Mouse (Mus musculus) left cerebral cortex, postnatal 36 days (tissue): ENCODE results near the gene Picalm. TPM values are rescaled to one million over a fixed set of nuclear protein-coding genes. Genes with fewer than 3 reads are reported as not detected.

Source experiments
- total RNA-seq, 2 experiments: library from RNA; stranded (reverse); gene quantifications; 2 replicates each; pipeline ENCODE4 v1.2.3; 2021

Picalm gene
- total RNA-seq, 2 experiments from 2014 or later, result 132 to 152 TPM

Other genes with a start within 250 kb of the Picalm start
- under 1 TPM; 0.25 to 0.70 TPM for gene Ccdc81, start 226.6 kb upstream of the Picalm start, total RNA-seq
- 10 to 100 TPM; 93.2 to 99.4 TPM for gene Hikeshi, start 189.0 kb upstream of the Picalm start, total RNA-seq
- 10 to 100 TPM; 27.6 to 47.0 TPM for gene Eed, start 149.2 kb upstream of the Picalm start, total RNA-seq
- gene Ccdc83, start 135.6 kb downstream of the Picalm start, total RNA-seq, result not detected
- gene Sytl2, start 172.0 kb downstream of the Picalm start, total RNA-seq, result 100 to 1,000 TPM in 1 of 2 experiments, 10 to 100 TPM in 1; 99.1 to 108 TPM